Mouse (Mus musculus) forebrain, embryonic 10.5 days (tissue): ENCODE measurements around the gene Gdf11. TPM values are rescaled to one million over a fixed set of nuclear protein-coding genes. Genes with fewer than 3 reads are reported as not detected.
A peak's percentile ranks its signal among the peaks of the same experiment; 100 is the strongest.

Source experiments
- DNase-seq: peaks from one replicate; pipeline ENCODE4 v3.0.0-alpha.2; 2017; ENCODE audit warnings: low spot score; ENCODE audit errors: extremely low spot score
- H3K27ac ChIP-seq: fragments of 300-500 bp; sonication (generic); 2 replicates; pipeline ENCODE4 v1.5.1; 2016; ENCODE audit warnings: mild to moderate bottlenecking
- H3K27me3 ChIP-seq: fragments of 300-500 bp; sonication (generic); 2 replicates; pipeline ENCODE4 v1.6.1; 2016; ENCODE audit warnings: mild to moderate bottlenecking; ENCODE audit not compliant: poor library complexity, severe bottlenecking
- H3K36me3 ChIP-seq: fragments of 300-500 bp; sonication (generic); replicated peaks from 2 replicates; pipeline ENCODE4 v1.6.1; 2016; ENCODE audit warnings: mild to moderate bottlenecking, moderate library complexity
- H3K4me1 ChIP-seq: fragments of 300-500 bp; sonication (generic); 2 replicates; pipeline ENCODE4 v1.6.1; 2016
- H3K4me3 ChIP-seq: fragments of 300-500 bp; sonication (generic); 2 replicates; pipeline ENCODE4 v1.5.1; 2016; ENCODE audit warnings: mild to moderate bottlenecking, moderate library complexity
- H3K9me3 ChIP-seq: fragments of 300-500 bp; sonication (generic); 2 replicates; pipeline ENCODE4 v1.6.1; 2016; ENCODE audit warnings: mild to moderate bottlenecking, moderate library complexity
- WGBS: fragments of 180-500 bp; shearing (Covaris S2); methylation state at CpG from one replicate; pipeline ENCODE4 v1.1.7; 2016; 5-methylcytosine and 5-hydroxymethylcytosine counted together
- polyA plus RNA-seq: library from polyadenylated mRNA; unstranded; fragments of >200 nt; fragmentation: Nextera tagmentation; extraction: Ambion mirVana; gene quantifications from 2 replicates; pipeline ENCODE4 v1.2.1, GENCODE M21; 2016

The Gdf11 gene
- polyA plus RNA-seq, 1 experiment from 2014 or later, result 9.7 TPM

DNA sequence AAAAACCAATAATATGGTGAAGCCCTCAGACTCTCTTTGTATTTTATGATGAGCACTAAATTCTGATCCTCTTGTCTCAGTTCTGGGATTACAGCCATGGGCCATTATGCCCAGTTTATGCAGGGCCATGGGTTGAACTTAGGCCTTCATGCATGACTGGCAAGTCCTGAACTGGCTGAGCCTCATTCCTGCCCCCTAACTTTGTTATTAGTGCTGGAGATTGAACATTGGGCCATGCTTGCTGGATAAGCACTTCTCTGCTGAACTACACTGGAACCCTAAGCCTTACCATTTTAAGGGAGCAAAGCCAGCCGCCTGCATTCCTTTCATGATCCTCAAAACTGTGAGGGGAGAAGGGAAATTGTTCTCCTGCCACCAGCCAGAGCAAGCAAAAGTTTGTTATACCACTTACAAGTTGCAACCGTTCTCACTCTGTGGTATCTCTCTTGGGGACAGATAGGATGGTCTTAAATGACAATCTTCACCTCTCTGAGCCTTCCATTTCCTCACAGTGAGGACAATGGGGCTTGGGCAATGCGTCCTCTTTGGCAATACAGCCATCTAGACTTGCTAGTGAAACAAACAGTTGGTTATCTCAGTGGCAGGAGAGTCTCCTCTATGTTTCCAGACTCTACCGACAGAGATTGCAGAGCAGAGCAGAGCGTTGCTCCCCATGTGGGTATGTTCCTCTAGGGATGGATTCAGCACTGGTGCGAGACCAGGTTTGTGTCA lies 8.4 kb upstream of the Gdf11 start:
- Histone ChIP-seq H3K9me3 (no peaks in the 10 kb centered on the region), H3K4me3 (no peak overlapping the region)
- WGBS, result 83% methylated on average over 6 of the region's 6 CpGs

DNA sequence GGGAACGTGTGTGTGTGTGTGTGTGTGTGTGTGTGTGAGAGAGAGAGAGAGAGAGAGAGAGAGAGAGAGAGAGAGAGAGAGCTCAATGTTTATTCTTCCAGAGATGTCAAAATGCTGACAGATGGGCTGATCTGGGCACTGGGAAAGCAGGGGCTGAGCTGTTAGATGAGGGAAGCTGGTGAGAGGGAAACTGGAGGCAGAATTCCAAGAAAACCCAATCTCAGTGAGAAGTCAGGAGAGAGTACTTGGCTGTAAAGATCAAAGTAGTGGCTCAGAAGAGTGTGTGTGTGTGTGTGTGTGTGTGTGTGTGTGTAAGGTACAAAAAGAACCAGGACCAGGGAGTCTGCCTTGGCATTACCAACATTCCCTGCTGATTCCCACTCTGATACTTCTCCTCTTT lies 6.0 kb upstream of the Gdf11 start:
- no peaks in the 10 kb centered on the region for H3K36me3 ChIP-seq
- no peak overlapping the region for H3K4me3 ChIP-seq
- no peaks in the 10 kb centered on the region for H3K9me3 ChIP-seq
- no peak for DNase-seq
- H3K27me3 ChIP-seq, result peaks cover 48% of the 10 kb centered on the region
- peaks cover 20% of the 10 kb centered on the region for H3K4me1 ChIP-seq
- no peak overlapping the region for H3K27ac ChIP-seq
- 30% methylated on average over 1 of the region's 1 CpGs for WGBS

More for the DNA sequence above, 8.4 kb upstream of the Gdf11 start:
- DNase-seq, result no peak
- Histone ChIP-seq H3K27ac (no peak overlapping the region), H3K27me3 (peaks cover 25% of the 10 kb centered on the region), H3K4me1 (peaks cover 14% of the 10 kb centered on the region), H3K36me3 (no peaks in the 10 kb centered on the region)

DNA sequence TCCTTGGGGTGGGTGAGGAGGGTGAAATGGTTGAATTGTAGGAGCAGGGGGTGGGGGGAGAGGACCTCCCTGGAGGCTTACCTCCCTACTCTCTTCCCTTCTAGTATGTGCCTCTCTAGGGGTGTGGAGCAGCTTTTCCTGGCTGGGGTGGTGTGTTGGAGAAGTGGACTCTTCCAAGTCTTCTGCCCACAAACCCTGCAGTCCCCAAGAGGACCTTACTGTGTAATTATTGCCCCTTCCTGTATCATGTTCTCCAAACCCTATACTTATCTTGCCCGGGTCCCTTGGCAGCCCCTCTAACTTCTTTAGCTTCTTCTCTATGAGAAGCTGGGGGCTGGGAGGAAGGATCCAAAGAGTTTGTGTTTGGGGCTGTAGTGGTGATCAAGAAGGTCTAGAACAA lies 5.3 kb upstream of the Gdf11 start:
- Histone ChIP-seq H3K27me3 (peaks cover 52% of the 10 kb centered on the region), H3K4me3 (no peak overlapping the region), H3K27ac (no peak overlapping the region), H3K36me3 (no peaks in the 10 kb centered on the region), H3K4me1 (peaks cover 27% of the 10 kb centered on the region), H3K9me3 (no peaks in the 10 kb centered on the region)
- DNase-seq, result no peak
- WGBS, result 52% methylated on average over 1 of the region's 1 CpGs

DNA sequence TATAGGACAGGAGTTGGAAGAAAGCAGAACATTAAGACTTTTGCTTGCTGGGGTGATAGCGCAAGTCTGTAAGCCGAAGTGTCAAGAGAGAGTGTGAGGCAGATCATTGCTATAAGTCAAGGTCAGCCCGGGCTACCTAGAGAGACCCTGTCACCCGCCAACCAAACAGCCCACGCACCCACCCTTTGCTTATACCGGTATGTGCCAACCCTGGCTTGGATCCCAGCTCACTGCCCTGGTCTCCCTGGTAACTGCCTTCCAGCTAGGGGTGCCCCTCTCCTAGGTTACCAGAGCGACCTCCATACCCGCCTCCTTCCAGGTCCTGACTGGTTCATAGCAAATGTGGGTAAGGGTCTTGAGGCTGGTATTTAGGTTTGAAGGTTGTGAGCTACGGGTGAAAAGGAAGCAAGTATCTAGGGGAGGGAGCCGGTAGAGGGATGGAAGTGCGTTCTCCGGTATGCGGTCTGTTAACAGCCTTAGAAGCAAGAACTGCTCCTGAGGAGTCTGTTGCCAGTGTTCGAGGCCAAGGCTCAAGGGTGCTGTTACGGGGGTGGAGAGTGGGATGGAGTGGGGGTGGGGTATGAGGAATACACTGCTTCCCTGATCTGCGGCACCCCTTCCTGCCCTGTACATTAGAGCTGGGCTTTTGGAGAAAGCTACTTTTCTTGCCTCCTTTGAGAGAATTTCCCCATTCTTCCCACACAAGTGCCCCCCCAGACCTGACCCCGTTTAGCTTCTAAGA lies 4.6 kb upstream of the Gdf11 start:
- Histone ChIP-seq H3K27ac (no peak overlapping the region), H3K9me3 (no peaks in the 10 kb centered on the region), H3K4me1 (peaks cover 27% of the 10 kb centered on the region), H3K4me3 (peak overlapping the region; percentile 25), H3K36me3 (no peaks in the 10 kb centered on the region), H3K27me3 (peaks cover 52% of the 10 kb centered on the region)
- DNase-seq, result no peak
- 2% methylated on average over 17 of the region's 17 CpGs for WGBS

DNA sequence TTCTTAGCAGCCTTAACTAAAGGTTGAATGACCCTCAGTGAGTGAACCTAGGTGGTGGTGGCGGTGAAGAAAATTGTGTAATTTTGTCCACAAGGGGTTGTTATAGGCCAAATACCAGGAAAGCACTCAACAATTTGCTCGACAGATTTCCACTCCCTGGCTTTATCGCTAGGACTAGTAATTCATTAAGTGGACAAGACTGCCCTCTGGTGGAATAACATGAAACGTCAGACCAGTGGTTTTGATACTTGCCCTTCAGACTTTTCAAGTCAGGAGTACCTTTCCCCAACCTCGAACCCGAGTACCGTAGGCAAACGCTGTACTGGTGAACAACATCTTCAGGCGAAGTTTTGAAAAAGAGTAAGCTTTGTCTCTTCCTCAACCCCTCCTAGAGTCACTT lies 3.9 kb upstream of the Gdf11 start:
- WGBS, result under 1% methylated on average over 9 of the region's 9 CpGs
- Histone ChIP-seq H3K36me3 (no peaks in the 10 kb centered on the region), H3K27ac (no peak overlapping the region), H3K4me3 (peak overlapping the region; percentile 25), H3K27me3 (peaks cover 52% of the 10 kb centered on the region), H3K4me1 (peaks cover 31% of the 10 kb centered on the region), H3K9me3 (no peaks in the 10 kb centered on the region)
- peak; percentile 72 for DNase-seq

DNA sequence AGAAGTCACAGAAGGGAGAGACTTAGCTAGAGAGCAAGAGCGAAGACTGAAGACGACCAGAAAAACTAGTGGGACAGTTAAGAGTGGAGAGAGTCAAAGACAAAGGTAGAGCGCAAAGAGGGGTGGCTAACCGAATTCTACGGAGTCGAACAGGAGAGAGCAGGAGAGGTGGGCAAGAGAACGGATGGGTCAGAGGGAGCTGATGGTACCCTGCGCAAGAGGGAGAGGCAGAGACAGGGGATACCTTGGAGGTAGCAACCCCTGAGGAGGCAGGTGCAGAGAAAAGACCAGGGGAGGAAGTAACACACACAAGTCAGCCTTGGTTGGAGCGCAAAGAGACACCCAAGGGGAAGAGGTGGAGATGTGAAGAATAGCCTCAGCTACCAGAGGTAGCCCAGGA lies 728 bp upstream of the Gdf11 start:
- peak; percentile 51 for DNase-seq
- Histone ChIP-seq H3K27me3 (peaks cover 44% of the 10 kb centered on the region), H3K4me3 (peak overlapping the region; percentile 89), H3K27ac (peak overlapping the region; percentile 93), H3K36me3 (peaks cover 9% of the 10 kb centered on the region), H3K9me3 (no peaks in the 10 kb centered on the region), H3K4me1 (peaks cover 62% of the 10 kb centered on the region)
- 1% methylated on average over 9 of the region's 9 CpGs for WGBS

DNA sequence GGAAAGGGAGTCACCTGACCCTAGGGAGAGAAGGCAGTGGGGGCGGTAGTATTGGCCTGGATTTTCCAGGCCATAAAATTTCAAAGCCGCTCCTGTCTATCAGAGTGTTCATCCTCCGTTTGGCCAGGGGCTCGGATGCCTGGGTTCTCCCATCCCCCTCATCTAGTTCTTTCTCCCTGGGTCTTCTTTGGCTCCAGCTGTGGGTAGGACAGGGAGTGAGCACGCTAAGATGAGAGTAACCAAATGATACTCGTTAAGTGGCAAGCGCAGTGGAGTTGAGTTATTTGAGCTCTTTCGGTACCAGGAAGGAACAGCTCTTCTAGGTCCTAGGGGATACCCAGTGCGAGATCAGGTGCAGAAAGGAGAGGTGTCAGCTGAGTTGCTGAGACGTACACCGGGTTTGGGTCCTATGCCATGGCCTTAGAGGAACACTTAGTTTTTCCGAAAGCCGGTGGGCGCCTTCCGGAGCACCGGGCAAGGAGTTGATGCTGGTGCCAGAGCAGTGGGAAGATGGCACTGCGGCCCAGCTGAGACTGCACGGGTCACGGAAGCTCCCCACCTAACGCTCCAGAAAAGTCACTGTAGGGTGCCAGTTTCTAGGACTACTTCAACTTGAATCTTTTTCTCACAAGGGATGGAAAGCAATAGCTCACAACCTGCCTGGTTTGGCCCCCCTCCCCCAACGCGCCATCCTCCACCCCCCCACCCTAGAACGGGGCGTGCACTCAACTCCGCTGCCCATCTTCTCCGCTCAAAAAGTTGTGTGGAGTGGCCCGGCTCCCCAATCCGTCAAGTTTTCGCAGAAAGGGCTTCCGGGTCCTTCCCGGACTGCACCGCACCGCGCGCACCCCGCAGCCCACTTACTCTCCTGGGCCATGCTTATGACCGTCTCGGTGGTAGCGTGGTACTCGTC lies 879 bp downstream of the Gdf11 start:
- H3K9me3 ChIP-seq, result no peaks in the 10 kb centered on the region
- H3K36me3 ChIP-seq, result peaks cover 25% of the 10 kb centered on the region
- H3K27ac ChIP-seq, result peak overlapping the region; percentile 93
- peak; percentile 40 for DNase-seq
- under 1% methylated on average over 40 of the region's 40 CpGs for WGBS
- peaks cover 55% of the 10 kb centered on the region for H3K4me1 ChIP-seq
- H3K27me3 ChIP-seq, result peaks cover 28% of the 10 kb centered on the region
- H3K4me3 ChIP-seq, result peak overlapping the region; percentile 89

DNA sequence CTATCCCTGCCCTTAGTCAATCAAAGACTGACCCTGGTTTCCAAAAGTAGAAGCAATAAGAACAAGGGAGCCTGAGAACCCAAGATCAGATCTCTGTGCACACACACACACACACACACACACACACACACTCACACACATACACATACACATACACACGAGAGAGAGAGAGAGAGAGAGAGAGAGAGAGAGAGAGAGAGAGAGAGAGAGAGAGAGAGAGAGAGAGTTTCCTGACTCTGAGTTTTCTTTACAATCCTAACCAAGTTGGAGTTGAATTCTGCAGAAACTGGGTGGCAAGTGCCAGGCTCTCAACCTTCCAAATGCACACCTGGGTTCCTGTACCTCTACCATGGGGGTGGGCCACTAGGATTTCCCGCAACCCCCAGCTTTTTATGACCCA lies 1.7 kb downstream of the Gdf11 start:
- H3K4me3 ChIP-seq, result peak overlapping the region; percentile 89
- peaks cover 26% of the 10 kb centered on the region for H3K27me3 ChIP-seq
- WGBS, result 6% methylated on average over 1 of the region's 2 CpGs
- peaks cover 54% of the 10 kb centered on the region for H3K4me1 ChIP-seq
- DNase-seq, result no peak
- no peaks in the 10 kb centered on the region for H3K9me3 ChIP-seq
- peaks cover 33% of the 10 kb centered on the region for H3K36me3 ChIP-seq
- peak overlapping the region; percentile 93 for H3K27ac ChIP-seq

DNA sequence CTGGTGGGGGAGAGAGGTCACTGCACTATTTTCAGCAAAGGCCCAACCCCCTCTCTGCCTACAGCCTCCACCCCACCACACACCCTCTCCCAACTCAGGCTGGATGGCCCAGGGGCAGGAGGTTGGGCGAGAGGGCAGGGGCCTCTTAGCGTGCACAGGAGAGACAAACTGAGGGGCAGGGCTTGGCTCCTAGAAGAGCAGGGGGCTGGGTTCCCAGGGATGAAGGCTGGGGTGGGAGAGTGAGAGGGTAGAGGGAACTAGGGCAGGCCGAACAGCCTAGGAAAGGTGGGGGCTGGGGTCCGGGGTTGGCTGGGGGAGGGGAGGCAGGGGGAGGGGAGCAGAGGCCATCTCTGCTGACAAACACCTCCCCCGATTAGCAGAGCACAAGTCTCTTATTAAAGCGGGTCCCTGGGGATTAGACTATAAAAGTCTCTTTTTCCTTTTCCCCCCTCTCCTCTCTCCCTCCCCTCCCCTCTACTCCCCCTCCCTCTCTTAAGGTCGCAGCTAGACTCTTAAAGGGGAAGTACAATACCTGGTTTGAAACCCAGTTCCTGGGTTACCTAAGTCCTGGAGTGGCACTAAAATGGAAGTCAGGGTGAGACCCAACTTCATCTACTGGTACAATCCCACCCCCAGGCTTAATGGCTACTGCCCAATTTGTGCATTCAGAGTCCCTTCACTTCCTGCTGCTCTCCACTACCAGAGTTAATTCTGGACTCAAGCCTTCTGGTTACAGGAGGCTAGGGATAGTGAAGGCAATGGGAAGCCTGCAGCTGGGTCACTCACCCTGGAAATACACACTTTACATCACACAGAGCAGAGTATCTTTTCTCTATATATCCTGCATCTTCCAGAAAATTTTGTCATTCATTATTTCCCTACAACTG lies 2.3 kb downstream of the Gdf11 start:
- Histone ChIP-seq H3K27me3 (peaks cover 19% of the 10 kb centered on the region), H3K4me1 (peaks cover 54% of the 10 kb centered on the region), H3K36me3 (peaks cover 40% of the 10 kb centered on the region), H3K27ac (peak overlapping the region; percentile 93), H3K9me3 (no peaks in the 10 kb centered on the region), H3K4me3 (peak overlapping the region; percentile 89)
- 0% methylated on average over 7 of the region's 7 CpGs for WGBS
- peak; percentile 84 for DNase-seq

DNA sequence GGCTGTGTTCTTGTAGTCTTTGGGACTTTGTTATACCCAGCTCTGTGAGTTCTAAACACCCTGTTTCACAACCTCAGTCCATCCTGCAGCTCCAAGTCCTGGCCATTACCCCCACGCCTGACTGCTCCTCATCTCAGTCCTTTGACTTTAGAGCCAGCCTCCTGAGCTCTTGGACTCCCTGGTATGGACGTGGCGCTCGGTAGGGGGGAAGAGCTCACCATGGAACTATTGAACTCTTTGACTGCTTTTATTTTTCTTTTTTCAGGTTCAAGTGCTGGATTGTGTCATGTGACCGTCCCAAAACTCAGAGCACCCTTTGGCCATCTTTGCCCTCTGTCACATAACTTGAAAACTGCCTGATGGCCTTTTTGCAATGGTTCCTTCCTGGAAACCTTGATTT lies 9.5 kb downstream of the Gdf11 start:
- Histone ChIP-seq H3K36me3 (peaks cover 99% of the 10 kb centered on the region), H3K4me3 (no peak overlapping the region), H3K27ac (no peak overlapping the region), H3K27me3 (no peaks in the 10 kb centered on the region), H3K9me3 (no peaks in the 10 kb centered on the region), H3K4me1 (peaks cover 7% of the 10 kb centered on the region)
- WGBS, result 81% methylated on average over 5 of the region's 5 CpGs
- DNase-seq, result no peak

DNA sequence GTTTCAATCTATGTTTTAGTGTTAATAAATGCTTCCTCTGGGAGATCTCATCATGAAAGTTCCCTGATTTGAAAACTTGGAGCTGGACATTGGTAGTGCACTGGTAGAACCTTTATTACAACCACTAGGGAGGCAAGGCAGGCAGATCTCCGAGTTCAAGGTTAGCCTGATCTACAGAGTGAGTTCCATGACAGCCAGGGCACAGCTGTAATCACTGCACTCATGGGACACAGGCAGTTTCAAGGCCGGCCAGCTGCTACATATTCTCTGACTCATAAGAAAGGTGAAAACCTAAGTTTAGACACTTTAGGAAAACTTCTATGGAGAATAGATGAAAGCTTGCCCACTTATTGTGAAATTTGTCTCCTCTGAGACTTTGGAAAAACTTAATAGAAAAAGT lies 12.7 kb downstream of the Gdf11 start:
- WGBS, result 91% methylated on average over 2 of the region's 2 CpGs
- Histone ChIP-seq H3K4me1 (peaks cover 3% of the 10 kb centered on the region; the same call in 1 of the 2 replicates), H3K9me3 (no peaks in the 10 kb centered on the region), H3K4me3 (no peak overlapping the region), H3K27me3 (no peaks in the 10 kb centered on the region), H3K27ac (no peak overlapping the region), H3K36me3 (peaks cover 99% of the 10 kb centered on the region)
- DNase-seq, result no peak

DNA sequence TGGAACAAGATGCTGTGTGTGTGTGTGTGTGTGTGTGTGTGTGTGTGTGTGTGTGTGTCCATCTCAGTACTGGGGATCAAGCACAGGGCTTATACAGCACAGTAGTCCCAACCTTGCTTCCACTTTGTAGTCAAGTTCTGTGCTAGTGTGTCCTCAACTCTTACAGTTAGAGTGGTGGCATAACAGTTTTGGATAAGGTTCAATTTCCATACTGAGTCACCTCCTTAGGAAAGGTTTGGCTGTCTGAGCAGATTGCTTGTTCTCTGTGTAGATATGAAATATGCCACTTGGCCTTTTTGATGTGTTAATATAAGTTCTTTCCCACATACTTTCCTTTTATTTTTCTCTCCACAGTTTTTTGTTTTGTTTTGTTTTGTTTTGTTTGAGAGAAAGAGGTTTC lies 13.2 kb downstream of the Gdf11 start:
- peaks cover 3% of the 10 kb centered on the region; the same call in 1 of the 2 replicates for H3K4me1 ChIP-seq
- H3K9me3 ChIP-seq, result no peaks in the 10 kb centered on the region
- H3K27me3 ChIP-seq, result no peaks in the 10 kb centered on the region
- H3K27ac ChIP-seq, result no peak overlapping the region
- no peak for DNase-seq
- peaks cover 99% of the 10 kb centered on the region for H3K36me3 ChIP-seq
- no peak overlapping the region for H3K4me3 ChIP-seq
